Mouse (Mus musculus) forebrain, embryonic 11.5 days (tissue): ENCODE data around the gene Cgnl1. TPM values are rescaled to one million over a fixed set of nuclear protein-coding genes. Genes with fewer than 3 reads are reported as not detected.

Source experiments
- ATAC-seq: fragments of 200-750 bp; cut with Nextera tagmentation; replicated peaks from 2 replicates; pipeline ENCODE4 v1.8.0; 2017; ENCODE audit warnings: moderate TSS enrichment; ENCODE audit not compliant: low FRiP score
- DNase-seq: peaks from one replicate; pipeline ENCODE4 v3.0.0-alpha.2; 2017; ENCODE audit warnings: low spot score
- H3K27ac ChIP-seq: fragments of 300-500 bp; sonication (generic); 2 replicates; pipeline ENCODE4 v1.5.1; 2014; ENCODE audit warnings: low read depth, low read length
- H3K27me3 ChIP-seq: fragments of 300-500 bp; sonication (generic); 2 replicates; pipeline ENCODE4 v1.6.1; 2014; ENCODE audit warnings: mild to moderate bottlenecking, low read length, mixed read lengths; ENCODE audit not compliant: control insufficient read depth, insufficient read depth
- H3K36me3 ChIP-seq: fragments of 300-500 bp; sonication (generic); 2 replicates; pipeline ENCODE4 v1.6.1; 2014; ENCODE audit warnings: mild to moderate bottlenecking, low read length, moderate library complexity, mixed read lengths; ENCODE audit not compliant: control insufficient read depth, insufficient read depth
- H3K4me1 ChIP-seq: fragments of 300-500 bp; sonication (generic); replicated peaks from 2 replicates; pipeline ENCODE4 v1.6.1; 2014; ENCODE audit warnings: low read length, mixed read lengths; ENCODE audit not compliant: control insufficient read depth, insufficient read depth
- H3K4me2 ChIP-seq: fragments of 300-500 bp; sonication (generic); 2 replicates; pipeline ENCODE4 v1.6.1; 2014; ENCODE audit warnings: low read depth, mild to moderate bottlenecking, low read length, moderate library complexity, mixed read lengths; ENCODE audit not compliant: severe bottlenecking
- H3K4me3 ChIP-seq: fragments of 300-500 bp; sonication (generic); 2 replicates; pipeline ENCODE4 v1.5.1; 2014; ENCODE audit warnings: low read depth, low read length
- H3K9ac ChIP-seq: fragments of 300-500 bp; sonication (generic); 2 replicates; pipeline ENCODE4 v1.6.1; 2014; ENCODE audit warnings: low read length
- H3K9me3 ChIP-seq: fragments of 300-500 bp; sonication (generic); 2 replicates; pipeline ENCODE4 v1.6.1; 2016; ENCODE audit warnings: low read length, mixed read lengths; ENCODE audit not compliant: control insufficient read depth
- WGBS: fragments of 180-500 bp; shearing (Covaris S2); extraction: QIAGEN DNeasy Blood & Tissue Kit; methylation state at CpG from one replicate; pipeline ENCODE4 v1.1.7; 2014; 5-methylcytosine and 5-hydroxymethylcytosine counted together
- polyA plus RNA-seq: library from polyadenylated mRNA; unstranded; fragments of >200 nt; fragmentation: Nextera tagmentation; extraction: Ambion mirVana; gene quantifications from 2 replicates; pipeline ENCODE4 v1.2.1, GENCODE M21; 2014

The Cgnl1 gene
- polyA plus RNA-seq, 1 experiment from 2014 or later = 5.9 TPM

DNA sequence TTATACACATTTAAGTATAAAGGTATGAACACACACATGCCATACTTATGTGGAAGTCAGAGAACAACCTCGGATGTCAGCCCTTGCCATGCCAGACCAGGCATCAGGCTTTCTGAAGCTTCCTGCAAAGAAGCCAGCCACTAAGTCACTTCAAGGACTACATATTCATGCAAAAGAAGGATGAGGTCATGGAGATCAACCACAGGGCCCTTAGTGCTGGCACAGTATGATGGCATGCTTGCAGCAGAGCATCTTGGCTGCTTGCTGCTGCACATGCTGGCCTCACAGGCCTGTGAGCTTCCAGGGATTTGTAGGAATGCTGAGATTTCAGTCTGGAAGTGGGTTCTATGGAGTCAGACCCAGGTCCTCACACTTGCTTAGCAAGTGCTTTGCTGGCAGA, 188.6 kb downstream of the Cgnl1 start:
- Histone ChIP-seq H3K9ac (no peak overlapping the region), H3K9me3 (no peaks in the 10 kb centered on the region), H3K27ac (no peak overlapping the region), H3K4me3 (no peak overlapping the region), H3K27me3 (no peaks in the 10 kb centered on the region), H3K4me1 (no peaks in the 10 kb centered on the region), H3K36me3 (no peaks in the 10 kb centered on the region), H3K4me2 (no peak overlapping the region)
- no peak for ATAC-seq
- DNase-seq = no peak
- WGBS = 83% methylated on average over 1 of the region's 1 CpGs

DNA sequence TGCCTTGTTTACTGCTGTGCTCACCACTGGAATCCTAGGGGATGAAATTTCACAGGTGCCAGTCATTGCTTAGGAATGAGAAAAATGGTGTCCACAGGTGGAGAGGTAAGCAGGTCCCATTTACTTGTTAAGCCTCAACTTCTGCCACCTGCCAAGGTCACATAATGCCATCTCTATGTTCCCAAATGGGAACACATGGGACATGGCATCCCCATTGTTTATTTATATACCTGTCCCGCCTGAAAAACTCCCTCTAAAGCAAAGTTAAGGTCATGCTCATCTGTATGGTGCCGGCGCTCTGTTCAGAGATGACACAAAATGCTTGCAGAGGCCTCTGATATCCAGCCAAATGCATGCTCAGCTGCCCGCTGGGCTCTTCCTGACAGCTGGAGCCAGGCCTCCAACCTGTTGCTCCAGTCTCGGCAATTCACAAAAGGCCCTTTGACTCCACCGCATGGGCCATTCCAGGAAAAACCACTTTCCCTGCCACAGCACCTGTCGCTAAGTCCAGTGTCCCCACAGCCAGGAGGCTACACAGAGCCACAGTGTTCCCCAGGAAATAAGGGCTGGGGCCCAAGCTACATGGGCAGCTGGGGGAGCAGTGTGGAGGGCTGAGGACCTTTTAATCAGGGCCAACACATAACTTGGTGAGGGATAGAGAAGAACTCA, 192.4 kb downstream of the Cgnl1 start:
- H3K27me3 ChIP-seq = no peaks in the 10 kb centered on the region
- no peaks in the 10 kb centered on the region for H3K4me1 ChIP-seq
- DNase-seq = no peak
- no peak for ATAC-seq
- WGBS = 71% methylated on average over 7 of the region's 7 CpGs
- H3K27ac ChIP-seq = no peak overlapping the region
- H3K4me3 ChIP-seq = no peak overlapping the region
- H3K36me3 ChIP-seq = no peaks in the 10 kb centered on the region
- H3K4me2 ChIP-seq = no peak overlapping the region
- no peaks in the 10 kb centered on the region for H3K9me3 ChIP-seq
- no peak overlapping the region for H3K9ac ChIP-seq

Other genes starting within 250 kb of the Cgnl1 start
- gene Myzap, start 179.2 kb downstream of the Cgnl1 start, polyA plus RNA-seq = 4.2 and 4.3 TPM in 2 replicates